Mouse (Mus musculus) heart, embryonic 16.5 days (tissue): ENCODE results near the gene Spa17. TPM values are rescaled to one million over a fixed set of nuclear protein-coding genes. Genes with fewer than 3 reads are reported as not detected.

Source experiments
- ATAC-seq: fragments of 200-750 bp; cut with Nextera tagmentation; replicated peaks from 2 replicates; pipeline ENCODE4 v1.8.0; 2017; ENCODE audit warnings: moderate number of reproducible peaks; ENCODE audit not compliant: insufficient read depth, low FRiP score; ENCODE audit errors: extremely low read depth
- H3K27ac ChIP-seq: fragments of 300-500 bp; sonication (generic); 2 replicates; pipeline ENCODE4 v1.5.1; 2014; ENCODE audit warnings: mild to moderate bottlenecking, low read length, control low read depth, moderate library complexity
- H3K27me3 ChIP-seq: fragments of 300-500 bp; sonication (generic); 2 replicates; pipeline ENCODE4 v1.6.1; 2014; ENCODE audit warnings: low read length, mixed read lengths; ENCODE audit not compliant: control insufficient read depth, insufficient read depth
- H3K36me3 ChIP-seq: fragments of 300-500 bp; sonication (generic); 2 replicates; pipeline ENCODE4 v1.6.1; 2014; ENCODE audit not compliant: control insufficient read depth, insufficient read depth
- H3K4me1 ChIP-seq: fragments of 300-500 bp; sonication (generic); 2 replicates; pipeline ENCODE4 v1.6.1; 2014; ENCODE audit warnings: low read length, mixed read lengths; ENCODE audit not compliant: control insufficient read depth, insufficient read depth
- H3K4me2 ChIP-seq: fragments of 300-500 bp; sonication (generic); 2 replicates; pipeline ENCODE4 v1.6.1; 2014; ENCODE audit warnings: low read depth, mild to moderate bottlenecking, control low read depth, low read length
- H3K4me3 ChIP-seq: fragments of 300-500 bp; sonication (generic); 2 replicates; pipeline ENCODE4 v1.5.1; 2014; ENCODE audit warnings: mild to moderate bottlenecking, control low read depth, low read length
- H3K9ac ChIP-seq: fragments of 300-500 bp; sonication (generic); 2 replicates; pipeline ENCODE4 v1.6.1; 2014; ENCODE audit warnings: low read length, control low read depth
- H3K9me3 ChIP-seq: fragments of 300-500 bp; sonication (generic); replicated peaks from 2 replicates; pipeline ENCODE4 v1.6.1; 2016; ENCODE audit warnings: low read length; ENCODE audit not compliant: control insufficient read depth
- WGBS: fragments of 180-500 bp; shearing (Covaris S2); extraction: QIAGEN DNeasy Blood & Tissue Kit; methylation state at CpG from one replicate; pipeline ENCODE4 v1.1.7; 2014; 5-methylcytosine and 5-hydroxymethylcytosine counted together
- polyA plus RNA-seq: library from polyadenylated mRNA; unstranded; fragments of >200 nt; fragmentation: Nextera tagmentation; extraction: Ambion mirVana; gene quantifications from 2 replicates; pipeline ENCODE4 v1.2.1, GENCODE M21; 2015

Gene Spa17
- polyA plus RNA-seq, 1 experiment from 2014 or later, result 7.9 TPM

- Histone ChIP-seq H3K27ac (no peak overlapping the region), H3K4me3 (no peak overlapping the region), H3K36me3 (no peaks in the 10 kb centered on the region), H3K4me1 (peaks cover 7% of the 10 kb centered on the region; the same call in 1 of the 2 replicates), H3K9me3 (no peaks in the 10 kb centered on the region), H3K27me3 (no peaks in the 10 kb centered on the region), H3K4me2 (no peak overlapping the region), H3K9ac (no peak overlapping the region)
- no peak for ATAC-seq
- WGBS, result 64% methylated on average over 4 of the region's 4 CpGs
These were observed 4.0 kb downstream of the Spa17 start for GRCm38 (mm10) chr9:37609558-37609957.

GRCm38 (mm10) chr9:37605089-37605488 lies 8.4 kb downstream of the Spa17 start:
- 83% methylated on average over 3 of the region's 3 CpGs for WGBS
- Histone ChIP-seq H3K4me3 (no peak overlapping the region), H3K9me3 (no peaks in the 10 kb centered on the region), H3K27ac (no peak overlapping the region), H3K4me1 (no peaks in the 10 kb centered on the region), H3K4me2 (no peak overlapping the region), H3K27me3 (no peaks in the 10 kb centered on the region), H3K9ac (no peak overlapping the region), H3K36me3 (no peaks in the 10 kb centered on the region)
- no peak for ATAC-seq

- Histone ChIP-seq H3K27me3 (no peaks in the 10 kb centered on the region), H3K36me3 (no peaks in the 10 kb centered on the region), H3K4me3 (no peak overlapping the region), H3K27ac (no peak overlapping the region), H3K9ac (no peak overlapping the region), H3K9me3 (no peaks in the 10 kb centered on the region), H3K4me2 (no peak overlapping the region), H3K4me1 (no peaks in the 10 kb centered on the region)
- ATAC-seq, result no peak
- WGBS, result 82% methylated on average over 2 of the region's 2 CpGs
These were observed 12.8 kb downstream of the Spa17 start for GRCm38 (mm10) chr9:37600538-37601205.

GRCm38 (mm10) chr9:37598637-37599036 lies 14.9 kb downstream of the Spa17 start:
- no peak for ATAC-seq

GRCm38 (mm10) chr9:37595570-37595969 lies 18.0 kb downstream of the Spa17 start:
- no peak for ATAC-seq
- WGBS, result 53% methylated on average over 1 of the region's 1 CpGs

More at GRCm38 (mm10) chr9:37598637-37599036, 14.9 kb downstream of the Spa17 start:
- H3K9ac ChIP-seq, result no peak overlapping the region
- no peak overlapping the region for H3K4me2 ChIP-seq
- H3K27ac ChIP-seq, result no peak overlapping the region
- H3K36me3 ChIP-seq, result no peaks in the 10 kb centered on the region
- H3K4me1 ChIP-seq, result no peaks in the 10 kb centered on the region
- 92% methylated on average over 2 of the region's 2 CpGs for WGBS
- no peaks in the 10 kb centered on the region for H3K27me3 ChIP-seq
- H3K9me3 ChIP-seq, result no peaks in the 10 kb centered on the region
- H3K4me3 ChIP-seq, result no peak overlapping the region

GRCm38 (mm10) chr9:37593690-37594089 lies 19.8 kb downstream of the Spa17 start:
- H3K9me3 ChIP-seq, result 0 out of 2 replicates have a peak, but pooled peaks cover 2% of the 10 kb centered on the region
- WGBS, result 79% methylated on average over 3 of the region's 3 CpGs
- H3K4me3 ChIP-seq, result no peak overlapping the region
- no peaks in the 10 kb centered on the region for H3K36me3 ChIP-seq
- no peak for ATAC-seq
- H3K27ac ChIP-seq, result no peak overlapping the region
- H3K9ac ChIP-seq, result no peak overlapping the region
- H3K4me2 ChIP-seq, result no peak overlapping the region
- H3K27me3 ChIP-seq, result no peaks in the 10 kb centered on the region
- H3K4me1 ChIP-seq, result no peaks in the 10 kb centered on the region

More at GRCm38 (mm10) chr9:37595570-37595969, 18.0 kb downstream of the Spa17 start:
- no peak overlapping the region for H3K9ac ChIP-seq
- no peaks in the 10 kb centered on the region for H3K27me3 ChIP-seq
- no peaks in the 10 kb centered on the region for H3K4me1 ChIP-seq
- H3K27ac ChIP-seq, result no peak overlapping the region
- 0 out of 2 replicates have a peak, but pooled peaks cover 2% of the 10 kb centered on the region for H3K9me3 ChIP-seq
- no peak overlapping the region for H3K4me3 ChIP-seq
- no peak overlapping the region for H3K4me2 ChIP-seq
- no peaks in the 10 kb centered on the region for H3K36me3 ChIP-seq

GRCm38 (mm10) chr9:37592633-37593032 lies 20.9 kb downstream of the Spa17 start:
- Histone ChIP-seq H3K9me3 (0 out of 2 replicates have a peak, but pooled peaks cover 6% of the 10 kb centered on the region), H3K27ac (no peak overlapping the region), H3K36me3 (no peaks in the 10 kb centered on the region), H3K9ac (no peak overlapping the region), H3K4me1 (no peaks in the 10 kb centered on the region), H3K4me2 (no peak overlapping the region), H3K4me3 (no peak overlapping the region), H3K27me3 (no peaks in the 10 kb centered on the region)
- no peak for ATAC-seq
- 37% methylated on average over 6 of the region's 6 CpGs for WGBS

- Histone ChIP-seq H3K9ac (no peak overlapping the region), H3K27me3 (no peaks in the 10 kb centered on the region), H3K4me2 (no peak overlapping the region), H3K36me3 (no peaks in the 10 kb centered on the region), H3K9me3 (0 out of 2 replicates have a peak, but pooled peaks cover 6% of the 10 kb centered on the region), H3K27ac (no peak overlapping the region), H3K4me3 (no peak overlapping the region), H3K4me1 (no peaks in the 10 kb centered on the region)
- ATAC-seq, result no peak
- WGBS, result 73% methylated on average over 2 of the region's 2 CpGs
These were observed 21.5 kb downstream of the Spa17 start for GRCm38 (mm10) chr9:37592025-37592424.

GRCm38 (mm10) chr9:37590381-37590780 lies 23.1 kb downstream of the Spa17 start:
- Histone ChIP-seq H3K27me3 (no peaks in the 10 kb centered on the region), H3K4me3 (no peak overlapping the region), H3K9me3 (0 out of 2 replicates have a peak, but pooled peaks cover 6% of the 10 kb centered on the region), H3K9ac (no peak overlapping the region), H3K36me3 (no peaks in the 10 kb centered on the region), H3K4me2 (no peak overlapping the region), H3K4me1 (no peaks in the 10 kb centered on the region), H3K27ac (no peak overlapping the region)
- WGBS, result 79% methylated on average over 4 of the region's 4 CpGs
- ATAC-seq, result no peak
